Mouse (Mus musculus) stomach, postnatal 0 days (tissue): ENCODE measurements around the gene Gm6034.
"Not testable (repeated sequence)": the region's sequence is repeated elsewhere in the genome, so short reads cannot be mapped to it uniquely, and the experiment has no call there.

ENCODE experiments used
- CTCF ChIP-seq: IDR thresholded peaks from 2 replicates; pipeline ENCODE4 v1.5.1; 2016; ENCODE audit warnings: antibody characterized with exemption, low read depth, mild to moderate bottlenecking, moderate library complexity
- EP300 ChIP-seq: optimal IDR thresholded peaks from 2 replicates; pipeline ENCODE3; 2016; ENCODE audit warnings: antibody characterized with exemption

DNA sequence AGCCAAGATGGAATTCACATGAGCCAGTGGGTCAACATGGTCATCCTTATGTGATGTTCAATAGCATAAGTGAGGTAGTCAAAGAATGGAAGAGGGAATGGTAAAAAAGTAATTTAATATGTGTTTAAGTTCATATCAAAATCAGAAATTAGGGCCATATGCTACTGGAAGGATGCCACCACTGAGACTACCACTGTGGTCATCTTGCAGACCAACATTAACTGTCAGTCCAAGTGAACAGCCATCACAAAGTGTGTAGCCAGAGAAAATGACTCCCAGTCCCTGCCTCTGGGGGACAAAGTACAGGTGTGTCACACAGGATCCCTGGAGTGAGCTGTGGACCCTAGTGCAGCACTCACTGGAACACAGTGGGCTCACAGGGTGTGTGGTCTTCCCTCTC lies 39.1 kb downstream of the Gm6034 start:
- TF ChIP-seq EP300, CTCF: not testable (repeated sequence)
